Mouse (Mus musculus) hindbrain, embryonic 12.5 days (tissue): Measurements from ENCODE around the gene She. TPM values are rescaled to one million over a fixed set of nuclear protein-coding genes. Genes with fewer than 3 reads are reported as not detected.

Experiments used
- ATAC-seq: fragments of 200-750 bp; cut with Nextera tagmentation; 2 replicates; pipeline ENCODE4 v1.8.0; 2017; ENCODE audit warnings: moderate TSS enrichment; ENCODE audit not compliant: low FRiP score
- H3K27ac ChIP-seq: fragments of 300-500 bp; sonication (generic); 2 replicates; pipeline ENCODE4 v1.5.1; 2016; ENCODE audit warnings: mild to moderate bottlenecking
- H3K27me3 ChIP-seq: fragments of 300-500 bp; sonication (generic); 2 replicates; pipeline ENCODE4 v1.6.1; 2016; ENCODE audit warnings: mild to moderate bottlenecking
- H3K36me3 ChIP-seq: fragments of 300-500 bp; sonication (generic); 2 replicates; pipeline ENCODE4 v1.6.1; 2016; ENCODE audit warnings: mild to moderate bottlenecking
- H3K4me1 ChIP-seq: fragments of 300-500 bp; sonication (generic); 2 replicates; pipeline ENCODE4 v1.6.1; 2016
- H3K4me2 ChIP-seq: fragments of 300-500 bp; sonication (generic); replicated peaks from 2 replicates; pipeline ENCODE4 v1.6.1; 2016; ENCODE audit warnings: mild to moderate bottlenecking
- H3K4me3 ChIP-seq: fragments of 300-500 bp; sonication (generic); 2 replicates; pipeline ENCODE4 v1.5.1; 2016; ENCODE audit warnings: mild to moderate bottlenecking
- H3K9ac ChIP-seq: fragments of 300-500 bp; sonication (generic); 2 replicates; pipeline ENCODE4 v1.6.1; 2016; ENCODE audit warnings: mild to moderate bottlenecking, moderate library complexity
- H3K9me3 ChIP-seq: fragments of 300-500 bp; sonication (generic); replicated peaks from 2 replicates; pipeline ENCODE4 v1.6.1; 2016; ENCODE audit warnings: mild to moderate bottlenecking
- WGBS: fragments of 180-500 bp; shearing (Covaris S2); methylation state at CpG from one replicate; pipeline ENCODE4 v1.1.7; 2016; 5-methylcytosine and 5-hydroxymethylcytosine counted together
- polyA plus RNA-seq: library from polyadenylated mRNA; unstranded; fragments of >200 nt; fragmentation: Nextera tagmentation; extraction: Ambion mirVana; gene quantifications from 2 replicates; pipeline ENCODE4 v1.2.1, GENCODE M21; 2016

The She gene
- polyA plus RNA-seq, 1 experiment from 2014 or later, result 3.4 TPM

DNA sequence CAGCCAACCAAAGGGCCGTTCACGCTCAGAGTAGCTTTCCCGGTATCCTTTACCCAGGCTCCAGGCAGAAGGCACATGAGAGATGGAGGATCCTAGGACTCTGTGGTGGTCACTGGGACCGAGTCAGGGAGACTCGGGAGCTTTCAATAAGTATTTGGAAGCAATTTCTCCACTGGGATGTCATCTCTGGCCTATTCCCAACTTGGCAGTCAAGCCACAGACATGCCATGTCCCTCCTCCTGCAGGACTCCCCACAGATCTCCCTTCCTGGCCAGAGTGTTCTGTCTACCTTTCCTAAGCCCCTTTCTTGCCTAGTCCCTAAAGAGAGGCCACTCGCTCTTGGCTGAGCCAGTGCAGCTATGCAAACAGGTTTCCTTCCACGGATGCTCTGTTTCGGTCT lies 46.0 kb downstream of the She start:
- Histone ChIP-seq H3K4me3 (no peak overlapping the region), H3K9ac (no peak overlapping the region), H3K4me1 (no peaks in the 10 kb centered on the region), H3K4me2 (no peak overlapping the region), H3K27me3 (no peaks in the 10 kb centered on the region), H3K27ac (no peak overlapping the region), H3K9me3 (no peaks in the 10 kb centered on the region; the same call in 1 of the 2 replicates), H3K36me3 (no peaks in the 10 kb centered on the region)
- ATAC-seq, result no peak
- WGBS, result 88% methylated on average over 8 of the region's 8 CpGs

GRCm38 (mm10) chr3:89878456-89878855 lies 47.3 kb downstream of the She start:
- Histone ChIP-seq H3K27me3 (no peaks in the 10 kb centered on the region), H3K4me3 (no peak overlapping the region), H3K36me3 (no peaks in the 10 kb centered on the region), H3K9ac (no peak overlapping the region), H3K4me2 (no peak overlapping the region), H3K9me3 (no peaks in the 10 kb centered on the region; the same call in 1 of the 2 replicates), H3K4me1 (no peaks in the 10 kb centered on the region), H3K27ac (no peak overlapping the region)
- 40% methylated on average over 3 of the region's 3 CpGs for WGBS
- ATAC-seq, result no peak

DNA sequence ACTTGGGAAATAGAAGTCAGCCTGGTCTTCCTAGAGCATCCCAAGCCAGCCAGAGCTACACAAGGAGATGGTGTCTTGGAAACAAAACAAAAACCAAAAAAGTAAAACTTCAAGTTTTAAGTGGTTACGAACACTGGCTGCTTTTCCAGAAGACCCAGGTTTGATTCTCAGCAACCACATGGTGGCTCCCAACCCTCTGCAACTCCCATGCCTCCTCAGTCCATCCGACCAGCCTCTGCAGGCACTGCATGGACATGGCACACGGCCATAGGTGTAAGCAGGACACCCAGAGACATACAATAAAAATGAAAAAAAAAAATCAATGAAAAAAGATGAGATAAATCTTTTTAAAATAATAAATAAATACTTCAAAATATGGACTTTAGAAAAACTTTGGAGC lies 48.2 kb downstream of the She start:
- H3K9ac ChIP-seq, result no peak overlapping the region
- no peaks in the 10 kb centered on the region; the same call in 1 of the 2 replicates for H3K9me3 ChIP-seq
- H3K4me3 ChIP-seq, result no peak overlapping the region
- H3K4me1 ChIP-seq, result no peaks in the 10 kb centered on the region
- H3K36me3 ChIP-seq, result no peaks in the 10 kb centered on the region
- H3K27me3 ChIP-seq, result no peaks in the 10 kb centered on the region
- 66% methylated on average over 3 of the region's 3 CpGs for WGBS
- no peak overlapping the region for H3K4me2 ChIP-seq
- H3K27ac ChIP-seq, result no peak overlapping the region
- ATAC-seq, result no peak

DNA sequence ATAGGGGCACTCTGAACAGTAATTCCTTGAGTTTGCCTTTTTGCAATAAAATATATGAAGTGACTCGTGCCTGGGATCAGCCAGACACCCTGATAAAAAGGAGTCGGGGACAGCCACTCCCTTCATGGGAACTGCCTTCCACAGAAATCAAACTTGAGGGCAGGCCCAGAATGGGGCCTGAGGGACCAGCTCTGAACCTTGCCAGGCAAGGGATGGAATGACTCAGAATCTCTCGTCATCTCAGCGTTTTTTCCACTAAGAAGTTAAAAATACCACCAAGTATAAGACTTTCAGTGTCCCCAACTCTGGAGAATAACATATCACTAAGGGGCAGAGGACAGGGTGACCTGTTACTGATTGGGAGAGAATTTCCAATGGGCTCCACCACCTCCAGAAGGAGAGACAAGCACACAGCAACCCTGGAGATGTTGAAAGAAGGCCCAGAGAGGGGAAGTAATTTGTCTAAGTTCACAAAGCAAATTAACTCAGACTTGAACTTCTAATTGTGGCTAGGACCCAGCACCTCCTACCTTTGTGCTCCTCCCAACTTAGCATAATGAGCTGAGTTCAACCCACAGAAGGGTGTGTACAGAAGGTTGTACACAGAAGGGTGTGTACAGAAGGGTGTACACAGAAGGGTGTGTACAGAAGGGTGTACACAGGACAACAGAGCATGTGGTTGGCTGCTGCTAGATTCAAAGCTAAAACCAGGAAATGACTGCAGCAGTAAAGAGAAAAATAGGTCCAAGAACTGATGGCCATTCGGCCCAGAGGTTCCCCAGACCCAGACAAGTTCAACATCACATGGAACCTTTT lies 49.1 kb downstream of the She start:
- WGBS, result 85% methylated on average over 5 of the region's 5 CpGs
- H3K9ac ChIP-seq, result no peak overlapping the region
- no peaks in the 10 kb centered on the region for H3K27me3 ChIP-seq
- no peak overlapping the region for H3K4me2 ChIP-seq
- no peaks in the 10 kb centered on the region for H3K36me3 ChIP-seq
- H3K4me1 ChIP-seq, result no peaks in the 10 kb centered on the region
- no peaks in the 10 kb centered on the region; the same call in 1 of the 2 replicates for H3K9me3 ChIP-seq
- no peak overlapping the region for H3K27ac ChIP-seq
- H3K4me3 ChIP-seq, result no peak overlapping the region
- ATAC-seq, result no peak

- Histone ChIP-seq H3K27ac (no peak overlapping the region), H3K4me2 (no peak overlapping the region), H3K4me1 (no peaks in the 10 kb centered on the region), H3K27me3 (no peaks in the 10 kb centered on the region), H3K4me3 (no peak overlapping the region), H3K9me3 (no peaks in the 10 kb centered on the region), H3K36me3 (no peaks in the 10 kb centered on the region), H3K9ac (no peak overlapping the region)
- no peak for ATAC-seq
- WGBS, result 79% methylated on average over 8 of the region's 8 CpGs
Observed at GRCm38 (mm10) chr3:89882556-89883181, 51.5 kb downstream of the She start.

DNA sequence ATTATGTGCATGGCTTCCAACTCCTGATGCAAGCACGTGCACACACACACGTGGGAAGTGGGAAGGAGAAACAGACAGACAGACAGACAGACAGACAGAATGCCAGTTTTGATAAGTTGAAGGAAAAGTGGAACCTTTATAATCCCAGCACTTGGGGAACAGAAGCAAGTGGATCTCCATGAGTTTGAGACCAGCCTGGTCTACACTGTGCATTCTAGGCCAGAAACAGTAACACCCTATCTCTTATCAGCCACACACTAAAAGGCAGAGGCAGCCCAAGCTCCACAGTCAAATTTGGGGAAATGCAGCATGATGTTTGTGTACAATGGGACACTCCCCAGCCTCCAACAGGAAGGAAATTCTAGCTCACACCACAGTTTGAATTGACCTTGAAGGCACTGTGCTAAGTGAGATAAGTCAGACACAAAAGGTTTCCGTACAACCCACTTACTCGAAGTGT lies 52.4 kb downstream of the She start:
- Histone ChIP-seq H3K4me2 (no peak overlapping the region), H3K27ac (no peak overlapping the region), H3K36me3 (no peaks in the 10 kb centered on the region), H3K4me3 (no peak overlapping the region), H3K9ac (no peak overlapping the region), H3K9me3 (no peaks in the 10 kb centered on the region), H3K27me3 (no peaks in the 10 kb centered on the region), H3K4me1 (no peaks in the 10 kb centered on the region)
- 86% methylated on average over 4 of the region's 4 CpGs for WGBS
- ATAC-seq, result no peak

DNA sequence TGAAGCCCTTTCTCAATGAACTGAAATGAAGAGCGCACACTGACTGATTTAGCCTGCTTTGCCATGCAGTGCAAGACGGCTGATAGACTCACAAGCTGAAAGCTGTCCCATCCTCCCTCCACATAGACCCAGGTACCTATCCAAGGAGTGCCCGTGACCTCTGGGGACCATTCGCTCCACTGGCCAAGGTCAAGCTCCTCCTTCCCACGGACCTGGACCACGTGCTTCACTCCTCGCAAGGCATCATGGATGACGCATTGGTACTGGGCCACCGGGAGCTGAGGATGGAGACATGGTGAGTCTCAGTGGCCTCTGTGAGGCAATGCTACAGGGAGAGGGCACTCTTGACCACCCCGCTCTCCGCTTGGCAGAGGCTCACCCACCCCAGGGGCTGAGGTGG lies 54.6 kb downstream of the She start:
- ATAC-seq, result no peak
- H3K4me3 ChIP-seq, result no peak overlapping the region
- H3K36me3 ChIP-seq, result no peaks in the 10 kb centered on the region
- no peak overlapping the region for H3K4me2 ChIP-seq
- no peaks in the 10 kb centered on the region for H3K9me3 ChIP-seq
- H3K27ac ChIP-seq, result no peak overlapping the region
- no peaks in the 10 kb centered on the region for H3K4me1 ChIP-seq
- no peak overlapping the region for H3K9ac ChIP-seq
- no peaks in the 10 kb centered on the region for H3K27me3 ChIP-seq
- 91% methylated on average over 11 of the region's 11 CpGs for WGBS

DNA sequence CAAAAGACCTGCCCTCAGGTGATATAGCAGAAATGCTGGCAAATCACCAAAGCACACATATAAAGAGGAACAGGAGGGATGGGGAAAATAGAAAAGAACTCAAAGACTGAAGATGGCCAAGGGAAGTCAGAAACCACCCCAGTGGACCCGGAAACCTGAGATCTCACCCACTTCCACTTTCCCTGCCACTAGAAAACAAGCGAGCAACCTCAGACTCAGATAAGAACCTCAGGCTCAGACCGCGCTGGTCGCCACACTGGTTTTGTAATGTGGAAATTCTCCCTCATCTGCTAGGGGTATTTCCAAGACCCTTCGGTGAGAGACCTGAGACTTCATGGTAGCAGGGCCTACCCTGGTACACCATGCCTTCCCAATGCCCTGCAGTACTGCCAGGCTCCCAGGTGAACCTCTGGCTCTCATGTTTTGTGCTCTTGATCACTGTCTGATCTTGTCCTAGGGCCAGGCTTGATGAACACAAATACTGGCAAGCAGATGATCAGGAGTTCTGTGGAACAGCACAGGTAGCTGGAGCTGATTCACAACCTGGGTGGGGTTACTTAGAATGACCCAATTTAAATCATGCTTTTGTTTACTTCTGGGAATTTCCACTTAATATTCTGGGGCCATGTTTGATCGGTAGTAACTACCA lies 56.5 kb downstream of the She start:
- no peak overlapping the region for H3K9ac ChIP-seq
- no peaks in the 10 kb centered on the region for H3K36me3 ChIP-seq
- no peak overlapping the region for H3K4me2 ChIP-seq
- no peaks in the 10 kb centered on the region for H3K4me1 ChIP-seq
- no peaks in the 10 kb centered on the region for H3K9me3 ChIP-seq
- H3K4me3 ChIP-seq, result no peak overlapping the region
- H3K27me3 ChIP-seq, result no peaks in the 10 kb centered on the region
- no peak overlapping the region for H3K27ac ChIP-seq
- WGBS, result 96% methylated on average over 7 of the region's 7 CpGs
- ATAC-seq, result no peak

DNA sequence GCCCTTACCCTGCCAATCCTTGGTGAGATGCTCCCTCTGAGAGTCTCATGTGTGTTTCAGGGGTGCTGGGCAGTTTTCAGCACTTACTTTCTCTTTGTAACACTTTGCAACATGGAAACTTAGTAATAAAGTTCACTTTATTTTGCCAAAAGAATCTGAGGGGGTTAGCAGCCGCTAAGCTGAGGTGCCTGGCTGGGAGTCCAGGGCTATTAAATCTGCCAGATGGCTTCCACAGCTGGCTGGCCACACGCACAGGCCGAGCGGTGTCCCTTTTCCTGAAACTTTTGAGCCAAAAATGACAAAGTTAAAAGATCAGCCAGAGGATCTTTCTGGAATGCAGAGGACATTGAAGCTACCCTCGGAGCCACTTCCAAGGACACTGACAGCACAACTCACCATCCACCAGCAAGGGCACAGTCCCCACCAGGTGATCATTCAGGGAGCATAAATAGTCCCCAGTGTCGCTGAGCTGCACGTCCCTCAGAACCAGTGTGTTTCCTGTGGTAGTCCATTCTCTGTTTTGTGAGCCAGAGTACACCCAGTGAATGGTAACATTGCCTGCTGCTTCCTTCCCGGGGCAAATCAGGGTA lies 58.8 kb downstream of the She start:
- Histone ChIP-seq H3K27ac (no peak overlapping the region), H3K4me2 (no peak overlapping the region), H3K36me3 (no peaks in the 10 kb centered on the region), H3K9me3 (no peaks in the 10 kb centered on the region), H3K27me3 (no peaks in the 10 kb centered on the region), H3K9ac (no peak overlapping the region), H3K4me3 (no peak overlapping the region), H3K4me1 (no peaks in the 10 kb centered on the region)
- no peak for ATAC-seq
- 70% methylated on average over 8 of the region's 8 CpGs for WGBS

DNA sequence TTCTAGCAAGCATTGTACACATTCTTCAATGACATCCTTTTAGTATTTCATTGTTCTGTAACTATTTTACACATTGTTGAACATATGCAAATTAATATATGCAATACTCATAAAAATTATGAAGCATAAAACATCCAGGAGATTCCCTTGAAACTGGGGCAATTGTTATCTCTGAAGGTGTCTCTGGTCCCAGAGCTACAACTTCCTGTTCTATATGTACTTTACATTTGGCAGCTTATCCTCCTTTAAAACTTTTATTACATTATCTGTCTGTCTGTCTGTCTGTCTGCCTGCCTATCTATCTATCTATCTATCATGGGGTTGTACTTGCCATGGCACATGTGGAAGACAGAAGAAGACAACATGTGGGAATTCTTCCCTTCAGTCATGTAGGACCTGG lies 60.5 kb downstream of the She start:
- no peak for ATAC-seq
- Histone ChIP-seq H3K27me3 (no peaks in the 10 kb centered on the region), H3K4me3 (no peak overlapping the region), H3K9ac (no peak overlapping the region), H3K4me2 (no peak overlapping the region), H3K4me1 (0 out of 2 replicates have a peak, but pooled peaks cover 3% of the 10 kb centered on the region), H3K36me3 (no peaks in the 10 kb centered on the region), H3K9me3 (no peaks in the 10 kb centered on the region), H3K27ac (no peak overlapping the region)

- Histone ChIP-seq H3K4me3 (no peak overlapping the region), H3K36me3 (no peaks in the 10 kb centered on the region), H3K27ac (no peak overlapping the region), H3K9ac (no peak overlapping the region), H3K27me3 (no peaks in the 10 kb centered on the region), H3K9me3 (no peaks in the 10 kb centered on the region), H3K4me1 (0 out of 2 replicates have a peak, but pooled peaks cover 3% of the 10 kb centered on the region), H3K4me2 (no peak overlapping the region)
- 88% methylated on average over 5 of the region's 5 CpGs for WGBS
- no peak for ATAC-seq
Observed at GRCm38 (mm10) chr3:89892517-89893106, 61.4 kb downstream of the She start.

- Histone ChIP-seq H3K9me3 (no peaks in the 10 kb centered on the region), H3K27ac (no peak overlapping the region), H3K4me2 (no peak overlapping the region), H3K27me3 (no peaks in the 10 kb centered on the region), H3K4me3 (no peak overlapping the region), H3K36me3 (no peaks in the 10 kb centered on the region), H3K9ac (no peak overlapping the region), H3K4me1 (0 out of 2 replicates have a peak, but pooled peaks cover 3% of the 10 kb centered on the region)
- ATAC-seq, result no peak
- WGBS, result 15% methylated on average over 5 of the region's 5 CpGs
Observed at GRCm38 (mm10) chr3:89896571-89896970, 65.4 kb downstream of the She start.
